Mouse (Mus musculus): Measurements from ENCODE around the gene Kit. TPM values are rescaled to one million over a fixed set of nuclear protein-coding genes. Genes with fewer than 3 reads are reported as not detected.

The Kit gene
- 1,075 and 1,098 TPM in 2 replicates for total RNA-seq (2014; fragmentation: Nextera tagmentation)
- total RNA-seq (2017) = 485 and 576 TPM in 2 replicates
- polyA plus RNA-seq (2012) = 84.7 and 109 TPM in 2 replicates

DNA sequence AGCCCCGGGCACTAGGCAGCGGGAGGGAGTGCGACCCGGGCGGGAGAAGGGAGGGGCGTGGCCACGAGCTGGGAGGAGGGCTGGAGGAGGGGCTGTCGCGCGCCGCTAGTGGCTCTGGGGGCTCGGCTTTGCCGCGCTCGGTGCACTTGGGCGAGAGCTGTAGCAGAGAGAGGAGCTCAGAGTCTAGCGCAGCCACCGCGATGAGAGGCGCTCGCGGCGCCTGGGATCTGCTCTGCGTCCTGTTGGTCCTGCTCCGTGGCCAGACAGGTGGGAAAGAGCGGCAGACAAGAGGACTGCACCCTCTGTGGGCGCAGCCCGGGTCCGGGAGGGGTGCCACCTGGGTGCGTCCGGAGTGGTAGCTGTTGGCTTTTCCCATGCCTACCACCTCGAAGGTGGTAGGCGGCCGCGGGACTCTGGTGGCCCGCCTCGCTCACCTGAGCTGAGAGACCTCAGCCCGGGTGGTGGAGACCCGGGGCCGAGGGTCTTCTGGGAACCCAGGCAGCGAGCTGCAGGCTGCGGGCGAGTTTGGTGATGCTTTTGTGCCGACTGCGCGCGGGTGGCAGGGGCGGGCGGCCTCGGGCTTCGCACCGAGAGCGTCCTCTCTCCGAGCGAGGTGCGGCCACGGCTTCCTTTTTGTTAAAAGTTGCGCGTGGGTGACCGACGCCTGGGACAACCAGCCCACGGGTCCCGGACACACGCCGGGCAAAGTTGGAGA lies at the start of gene Kit:
Gene Kit, plus strand, starts transcription at position 65 of the 715 bp plus-strand sequence.
- H3K9me3 ChIP-seq (replicated peaks) = no peaks in the 10 kb centered on the region
- DNase-seq (ENCODE audit: low spot score) = peak; percentile 96
- H3K27me3 ChIP-seq (ENCODE audit: insufficient read depth, low read length) = no peaks in the 10 kb centered on the region
- TF ChIP-seq CTCF (IDR thresholded peaks at IDR 0.05; ENCODE audit: low read depth, low read length) = no peak
- peak; percentile 75; the same call in 1 of the 2 replicates for TF ChIP-seq POLR2AphosphoS5 (IDR thresholded peaks at IDR 0.05; ENCODE audit: insufficient replicate concordance, low read depth, low read length)
- peak; percentile 61 for ATAC-seq (ENCODE audit: extremely low read depth, insufficient number of reproducible peaks, low FRiP score, poor library complexity, severe bottlenecking)
- H3K36me3 ChIP-seq (replicated peaks) = peaks cover 27% of the 10 kb centered on the region
- peaks cover 45% of the 10 kb centered on the region for H3K4me1 ChIP-seq (ENCODE audit: insufficient read depth, low read depth, low read length)
- H3K4me3 ChIP-seq (ENCODE audit: low read depth, low read length) = peak within 1 kb of the TSS; percentile 97

- Histone ChIP-seq H3K9me3 (replicated peaks) (no peaks in the 10 kb centered on the region), H3K27me3 (ENCODE audit: insufficient read depth, low read length) (no peaks in the 10 kb centered on the region), H3K36me3 (replicated peaks) (no peaks in the 10 kb centered on the region), H3K4me1 (ENCODE audit: insufficient read depth, low read depth, low read length) (peaks cover 64% of the 10 kb centered on the region), H3K4me3 (ENCODE audit: low read depth, low read length) (peak overlapping the region; percentile 55; the same call in 1 of the 2 replicates)
- TF ChIP-seq TAL1 (conservative IDR thresholded peaks at IDR 0.05; ENCODE audit: low read depth, low read length) (peak; percentile 17; the same call in 1 of the 2 replicates), GATA1 (IDR thresholded peaks at IDR 0.05; ENCODE audit: borderline replicate concordance, low read length) (no peak)
- ATAC-seq (ENCODE audit: extremely low read depth, insufficient number of reproducible peaks, low FRiP score, poor library complexity, severe bottlenecking) (peak; percentile 54; the same call in 1 of the 2 replicates), DNase-seq (ENCODE audit: low spot score) (peak; percentile 19)
Observed at GRCm38 (mm10) chr5:75536156-75536555, 38.6 kb upstream of the Kit start.

- Histone ChIP-seq H3K36me3 (replicated peaks) (no peaks in the 10 kb centered on the region), H3K27me3 (ENCODE audit: insufficient read depth, low read length) (no peaks in the 10 kb centered on the region), H3K4me3 (ENCODE audit: low read depth, low read length) (no peak overlapping the region), H3K4me1 (ENCODE audit: insufficient read depth, low read depth, low read length) (peaks cover 73% of the 10 kb centered on the region), H3K9me3 (replicated peaks) (no peaks in the 10 kb centered on the region)
- TF ChIP-seq GATA1 (IDR thresholded peaks at IDR 0.05; ENCODE audit: borderline replicate concordance, low read length) (no peak), CTCF (IDR thresholded peaks at IDR 0.05; ENCODE audit: low read depth, low read length) (no peak), GATA2 (IDR thresholded peaks at IDR 0.05; ENCODE audit: borderline replicate concordance, low read depth, low read length) (no peak), POLR2AphosphoS5 (IDR thresholded peaks at IDR 0.05; ENCODE audit: insufficient replicate concordance, low read depth, low read length) (no peak), TAL1 (conservative IDR thresholded peaks at IDR 0.05; ENCODE audit: low read depth, low read length) (no peak)
- ATAC-seq (ENCODE audit: extremely low read depth, insufficient number of reproducible peaks, low FRiP score, poor library complexity, severe bottlenecking) = no peak
- no peak for DNase-seq (ENCODE audit: low spot score)
Observed at GRCm38 (mm10) chr5:75537717-75538116, 37.0 kb upstream of the Kit start.

DNA sequence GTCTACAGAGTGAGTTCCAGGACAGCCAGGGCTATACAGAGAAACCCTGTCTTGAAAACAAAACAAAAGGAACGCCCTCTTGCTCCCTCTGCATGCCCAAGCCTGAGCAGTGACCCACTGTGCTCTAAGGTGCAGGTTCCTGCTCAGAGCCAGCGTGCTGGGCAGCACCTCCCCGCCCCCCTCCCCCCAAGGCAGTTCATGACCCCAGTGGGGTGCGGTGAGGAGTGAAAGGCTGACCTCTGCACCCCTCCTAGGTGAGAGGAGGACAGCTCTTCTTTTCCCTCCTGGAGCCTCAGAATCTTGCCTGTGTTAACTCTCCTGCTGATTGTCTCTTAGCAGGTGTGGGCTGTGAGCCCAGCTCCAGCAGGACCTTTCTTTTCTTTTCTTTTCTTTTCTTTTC lies 36.3 kb upstream of the Kit start:
- no peaks in the 10 kb centered on the region for H3K36me3 ChIP-seq (replicated peaks)
- ATAC-seq (ENCODE audit: extremely low read depth, insufficient number of reproducible peaks, low FRiP score, poor library complexity, severe bottlenecking) = no peak
- H3K27me3 ChIP-seq (ENCODE audit: insufficient read depth, low read length) = no peaks in the 10 kb centered on the region
- peak overlapping the region; percentile 55; the same call in 1 of the 2 replicates for H3K4me3 ChIP-seq (ENCODE audit: low read depth, low read length)
- no peak for DNase-seq (ENCODE audit: low spot score)
- no peaks in the 10 kb centered on the region for H3K9me3 ChIP-seq (replicated peaks)
- peaks cover 74% of the 10 kb centered on the region for H3K4me1 ChIP-seq (ENCODE audit: insufficient read depth, low read depth, low read length)
- no peak for TF ChIP-seq CTCF (IDR thresholded peaks at IDR 0.05; ENCODE audit: low read depth, low read length)
- no peak for TF ChIP-seq GATA2 (IDR thresholded peaks at IDR 0.05; ENCODE audit: borderline replicate concordance, low read depth, low read length)
- no peak for TF ChIP-seq POLR2AphosphoS5 (IDR thresholded peaks at IDR 0.05; ENCODE audit: insufficient replicate concordance, low read depth, low read length)
- TF ChIP-seq TAL1 (conservative IDR thresholded peaks at IDR 0.05; ENCODE audit: low read depth, low read length) = no peak
- no peak for TF ChIP-seq GATA1 (IDR thresholded peaks at IDR 0.05; ENCODE audit: borderline replicate concordance, low read length)

- no peak for DNase-seq (ENCODE audit: low spot score)
Observed at GRCm38 (mm10) chr5:75539098-75539497, 35.6 kb upstream of the Kit start.

GRCm38 (mm10) chr5:75543757-75544156 lies 31.0 kb upstream of the Kit start:
- no peak for ATAC-seq (ENCODE audit: extremely low read depth, insufficient number of reproducible peaks, low FRiP score, poor library complexity, severe bottlenecking)
- DNase-seq (ENCODE audit: low spot score) = no peak
- no peaks in the 10 kb centered on the region for H3K36me3 ChIP-seq (replicated peaks)
- H3K4me3 ChIP-seq (ENCODE audit: low read depth, low read length) = no peak overlapping the region
- no peaks in the 10 kb centered on the region for H3K9me3 ChIP-seq (replicated peaks)
- no peaks in the 10 kb centered on the region for H3K27me3 ChIP-seq (ENCODE audit: insufficient read depth, low read length)
- TF ChIP-seq CTCF (IDR thresholded peaks at IDR 0.05; ENCODE audit: low read depth, low read length) (no peak), GATA2 (IDR thresholded peaks at IDR 0.05; ENCODE audit: borderline replicate concordance, low read depth, low read length) (no peak), TAL1 (conservative IDR thresholded peaks at IDR 0.05; ENCODE audit: low read depth, low read length) (no peak), GATA1 (IDR thresholded peaks at IDR 0.05; ENCODE audit: borderline replicate concordance, low read length) (no peak), POLR2AphosphoS5 (IDR thresholded peaks at IDR 0.05; ENCODE audit: insufficient replicate concordance, low read depth, low read length) (no peak)
- peaks cover 49% of the 10 kb centered on the region for H3K4me1 ChIP-seq (ENCODE audit: insufficient read depth, low read depth, low read length)

More at GRCm38 (mm10) chr5:75539098-75539497, 35.6 kb upstream of the Kit start:
- no peak for ATAC-seq (ENCODE audit: extremely low read depth, insufficient number of reproducible peaks, low FRiP score, poor library complexity, severe bottlenecking)
- Histone ChIP-seq H3K9me3 (replicated peaks) (no peaks in the 10 kb centered on the region), H3K4me1 (ENCODE audit: insufficient read depth, low read depth, low read length) (peaks cover 77% of the 10 kb centered on the region), H3K36me3 (replicated peaks) (no peaks in the 10 kb centered on the region), H3K27me3 (ENCODE audit: insufficient read depth, low read length) (no peaks in the 10 kb centered on the region), H3K4me3 (ENCODE audit: low read depth, low read length) (no peak overlapping the region)
- TF ChIP-seq GATA2 (IDR thresholded peaks at IDR 0.05; ENCODE audit: borderline replicate concordance, low read depth, low read length) (no peak), CTCF (IDR thresholded peaks at IDR 0.05; ENCODE audit: low read depth, low read length) (no peak), POLR2AphosphoS5 (IDR thresholded peaks at IDR 0.05; ENCODE audit: insufficient replicate concordance, low read depth, low read length) (no peak), TAL1 (conservative IDR thresholded peaks at IDR 0.05; ENCODE audit: low read depth, low read length) (no peak), GATA1 (IDR thresholded peaks at IDR 0.05; ENCODE audit: borderline replicate concordance, low read length) (no peak)
